Mouse (Mus musculus): ENCODE results near the gene Prrx1. TPM values are rescaled to one million over a fixed set of nuclear protein-coding genes. Genes with fewer than 3 reads are reported as not detected.

Gene Prrx1
- total and polyA plus RNA-seq, 2 experiments, result 0.06 to 0.46 TPM

DNA sequence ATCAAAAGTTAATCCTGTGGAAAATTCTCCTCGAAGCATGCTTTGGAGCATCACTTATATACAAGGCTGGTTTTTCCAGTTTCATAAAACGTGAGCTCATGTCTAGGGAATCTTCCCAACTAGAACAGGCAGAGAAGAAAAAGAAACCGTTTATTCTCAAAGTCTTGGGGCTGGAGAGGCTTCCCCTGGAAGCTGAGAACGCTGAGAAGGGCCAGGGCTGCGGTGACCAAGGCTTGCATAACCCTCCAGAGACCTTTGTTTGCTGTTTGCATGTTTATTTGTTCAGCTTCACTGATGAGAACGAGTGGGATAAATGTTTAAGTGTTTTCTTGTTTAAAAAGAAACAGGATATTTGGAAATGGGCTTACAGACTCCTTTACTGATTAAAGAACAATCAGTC lies 11.2 kb downstream of the Prrx1 start:
- no peak for DNase-seq (ENCODE audit: extremely low read depth, low read depth, low spot score)
- Histone ChIP-seq H3K36me3 (ENCODE audit: control insufficient read depth, insufficient read depth, low read length) (no peaks in the 10 kb centered on the region), H3K27ac (replicated peaks; ENCODE audit: insufficient read depth, low read depth, low read length) (no peak overlapping the region), H3K4me1 (ENCODE audit: control insufficient read depth, insufficient read depth, low read length) (no peaks in the 10 kb centered on the region), H3K79me2 (ENCODE audit: control insufficient read depth, insufficient read depth, low read length) (no peaks in the 10 kb centered on the region), H3K27me3 (ENCODE audit: control insufficient read depth, insufficient read depth, low read length) (no peaks in the 10 kb centered on the region), H3K4me3 (ENCODE audit: insufficient read depth, low read depth, low read length) (no peak overlapping the region), H3K9ac (ENCODE audit: low read depth, low read length) (no peak overlapping the region)
- no peak for TF ChIP-seq CTCF (IDR thresholded peaks at IDR 0.05; ENCODE audit: low read depth, low read length)
- no peak for TF ChIP-seq POLR2A (IDR thresholded peaks at IDR 0.05; ENCODE audit: extremely low read depth, insufficient read depth, low read length)
- WGBS, result 19% methylated on average over 6 of the region's 6 CpGs

GRCm38 (mm10) chr1:163293152-163293551 lies 20.4 kb downstream of the Prrx1 start:
- H3K4me1 ChIP-seq (ENCODE audit: control insufficient read depth, insufficient read depth, low read length), result peaks cover 2% of the 10 kb centered on the region; the same call in 1 of the 2 replicates
- no peak overlapping the region for H3K4me3 ChIP-seq (ENCODE audit: insufficient read depth, low read depth, low read length)
- no peaks in the 10 kb centered on the region for H3K79me2 ChIP-seq (ENCODE audit: control insufficient read depth, insufficient read depth, low read length)
- WGBS, result 64% methylated on average over 4 of the region's 4 CpGs
- no peak for TF ChIP-seq CTCF (IDR thresholded peaks at IDR 0.05; ENCODE audit: low read depth, low read length)
- TF ChIP-seq POLR2A (IDR thresholded peaks at IDR 0.05; ENCODE audit: extremely low read depth, insufficient read depth, low read length), result no peak
- no peaks in the 10 kb centered on the region for H3K27me3 ChIP-seq (ENCODE audit: control insufficient read depth, insufficient read depth, low read length)
- no peak overlapping the region for H3K27ac ChIP-seq (replicated peaks; ENCODE audit: insufficient read depth, low read depth, low read length)
- DNase-seq (ENCODE audit: extremely low read depth, low read depth, low spot score), result no peak
- H3K36me3 ChIP-seq (ENCODE audit: control insufficient read depth, insufficient read depth, low read length), result no peaks in the 10 kb centered on the region
- no peak overlapping the region for H3K9ac ChIP-seq (ENCODE audit: low read depth, low read length)

GRCm38 (mm10) chr1:163291925-163292324 lies 21.6 kb downstream of the Prrx1 start:
- no peak overlapping the region for H3K27ac ChIP-seq (replicated peaks; ENCODE audit: insufficient read depth, low read depth, low read length)
- H3K27me3 ChIP-seq (ENCODE audit: control insufficient read depth, insufficient read depth, low read length), result no peaks in the 10 kb centered on the region
- WGBS, result 55% methylated on average over 2 of the region's 2 CpGs
- H3K79me2 ChIP-seq (ENCODE audit: control insufficient read depth, insufficient read depth, low read length), result no peaks in the 10 kb centered on the region
- TF ChIP-seq CTCF (IDR thresholded peaks at IDR 0.05; ENCODE audit: low read depth, low read length) (no peak), POLR2A (IDR thresholded peaks at IDR 0.05; ENCODE audit: extremely low read depth, insufficient read depth, low read length) (no peak)
- no peak overlapping the region for H3K4me3 ChIP-seq (ENCODE audit: insufficient read depth, low read depth, low read length)
- no peaks in the 10 kb centered on the region for H3K36me3 ChIP-seq (ENCODE audit: control insufficient read depth, insufficient read depth, low read length)
- peaks cover 2% of the 10 kb centered on the region; the same call in 1 of the 2 replicates for H3K4me1 ChIP-seq (ENCODE audit: control insufficient read depth, insufficient read depth, low read length)
- DNase-seq (ENCODE audit: extremely low read depth, low read depth, low spot score), result no peak
- no peak overlapping the region for H3K9ac ChIP-seq (ENCODE audit: low read depth, low read length)

DNA sequence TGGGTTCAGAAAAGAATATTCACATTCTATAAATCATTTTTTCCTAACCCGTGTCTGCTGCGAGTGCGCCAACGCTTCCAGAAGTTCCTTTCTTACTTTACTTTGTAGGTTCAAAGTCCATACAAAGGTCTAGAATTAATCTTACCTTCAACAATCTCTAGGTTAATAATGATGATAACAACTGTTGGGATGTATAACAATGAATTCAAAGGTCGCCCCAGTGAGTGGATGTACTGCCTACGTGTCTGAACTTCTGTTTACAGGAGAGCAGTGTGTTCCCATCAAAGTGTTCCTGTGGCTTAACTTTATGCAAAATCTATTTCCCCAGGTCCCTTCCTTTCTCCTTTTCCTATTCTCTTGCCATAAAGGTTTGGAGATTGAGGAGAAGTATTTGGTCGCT lies 24.4 kb downstream of the Prrx1 start:
- Histone ChIP-seq H3K4me1 (ENCODE audit: control insufficient read depth, insufficient read depth, low read length) (peaks cover 2% of the 10 kb centered on the region; the same call in 1 of the 2 replicates), H3K27me3 (ENCODE audit: control insufficient read depth, insufficient read depth, low read length) (no peaks in the 10 kb centered on the region), H3K4me3 (ENCODE audit: insufficient read depth, low read depth, low read length) (no peak overlapping the region), H3K27ac (replicated peaks; ENCODE audit: insufficient read depth, low read depth, low read length) (no peak overlapping the region), H3K79me2 (ENCODE audit: control insufficient read depth, insufficient read depth, low read length) (no peaks in the 10 kb centered on the region), H3K36me3 (ENCODE audit: control insufficient read depth, insufficient read depth, low read length) (no peaks in the 10 kb centered on the region), H3K9ac (ENCODE audit: low read depth, low read length) (no peak overlapping the region)
- WGBS, result 89% methylated on average over 7 of the region's 7 CpGs
- TF ChIP-seq POLR2A (IDR thresholded peaks at IDR 0.05; ENCODE audit: extremely low read depth, insufficient read depth, low read length) (no peak), CTCF (IDR thresholded peaks at IDR 0.05; ENCODE audit: low read depth, low read length) (no peak)
- no peak for DNase-seq (ENCODE audit: extremely low read depth, low read depth, low spot score)

DNA sequence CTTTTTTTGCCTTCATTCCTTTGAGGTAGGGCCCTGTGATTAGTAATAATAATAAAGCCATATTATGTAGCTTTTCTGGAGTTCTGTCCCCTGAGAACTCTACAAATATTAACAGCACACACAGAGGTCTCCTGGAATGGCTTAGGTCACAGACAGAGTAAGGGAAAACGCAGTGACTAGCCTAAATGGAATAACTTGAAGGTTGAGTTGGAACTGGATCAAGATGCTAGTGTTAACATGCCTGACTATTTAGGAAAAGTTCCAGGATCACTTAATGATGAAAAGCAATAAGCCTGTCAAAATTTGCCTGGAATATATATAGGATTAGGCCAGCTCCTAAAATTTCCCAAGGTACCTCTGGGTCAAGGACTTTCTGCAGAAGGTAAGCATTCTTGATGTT lies 28.0 kb downstream of the Prrx1 start:
- H3K4me1 ChIP-seq (ENCODE audit: control insufficient read depth, insufficient read depth, low read length), result no peaks in the 10 kb centered on the region; the same call in 1 of the 2 replicates
- H3K27ac ChIP-seq (replicated peaks; ENCODE audit: insufficient read depth, low read depth, low read length), result no peak overlapping the region
- H3K4me3 ChIP-seq (ENCODE audit: insufficient read depth, low read depth, low read length), result no peak overlapping the region
- WGBS, result 74% methylated on average over 1 of the region's 1 CpGs
- no peaks in the 10 kb centered on the region for H3K79me2 ChIP-seq (ENCODE audit: control insufficient read depth, insufficient read depth, low read length)
- no peaks in the 10 kb centered on the region for H3K36me3 ChIP-seq (ENCODE audit: control insufficient read depth, insufficient read depth, low read length)
- H3K27me3 ChIP-seq (ENCODE audit: control insufficient read depth, insufficient read depth, low read length), result no peaks in the 10 kb centered on the region
- H3K9ac ChIP-seq (ENCODE audit: low read depth, low read length), result no peak overlapping the region
- TF ChIP-seq POLR2A (IDR thresholded peaks at IDR 0.05; ENCODE audit: extremely low read depth, insufficient read depth, low read length), result no peak
- TF ChIP-seq CTCF (IDR thresholded peaks at IDR 0.05; ENCODE audit: low read depth, low read length), result no peak
- no peak for DNase-seq (ENCODE audit: extremely low read depth, low read depth, low spot score)

GRCm38 (mm10) chr1:163285136-163285535 lies 28.4 kb downstream of the Prrx1 start:
- H3K9ac ChIP-seq (ENCODE audit: low read depth, low read length), result no peak overlapping the region
- 11% methylated on average over 3 of the region's 3 CpGs for WGBS
- H3K4me1 ChIP-seq (ENCODE audit: control insufficient read depth, insufficient read depth, low read length), result no peaks in the 10 kb centered on the region; the same call in 1 of the 2 replicates
- no peaks in the 10 kb centered on the region for H3K79me2 ChIP-seq (ENCODE audit: control insufficient read depth, insufficient read depth, low read length)
- no peaks in the 10 kb centered on the region for H3K36me3 ChIP-seq (ENCODE audit: control insufficient read depth, insufficient read depth, low read length)
- no peaks in the 10 kb centered on the region for H3K27me3 ChIP-seq (ENCODE audit: control insufficient read depth, insufficient read depth, low read length)
- H3K27ac ChIP-seq (replicated peaks; ENCODE audit: insufficient read depth, low read depth, low read length), result no peak overlapping the region
- H3K4me3 ChIP-seq (ENCODE audit: insufficient read depth, low read depth, low read length), result no peak overlapping the region
- TF ChIP-seq CTCF (IDR thresholded peaks at IDR 0.05; ENCODE audit: low read depth, low read length), result no peak
- DNase-seq (ENCODE audit: extremely low read depth, low read depth, low spot score), result peak; percentile 41

All from liver, adult 2 months (tissue).